Mouse (Mus musculus) CD4-positive, CD25-positive, alpha-beta regulatory T cell, adult 2 months (primary cell): ENCODE measurements around the gene Bace2.

ENCODE experiments used
- DNase-seq: peaks from one replicate; pipeline ENCODE4 v3.0.0-alpha.2; 2012; ENCODE audit warnings: low read depth, low spot score

The Bace2 gene

GRCm38 (mm10) chr16:97356499-97357187 is at the start of gene Bace2:
TSS of gene Bace2 (plus strand) at chr16:97356742.
- DNase-seq: peak; percentile 17

GRCm38 (mm10) chr16:97307594-97307993 is 48.9 kb upstream of the Bace2 start:
- no peak for DNase-seq

- DNase-seq: peak; percentile 43
Observed at GRCm38 (mm10) chr16:97309796-97310569, 46.6 kb upstream of the Bace2 start.

GRCm38 (mm10) chr16:97310570-97310846 is 46.0 kb upstream of the Bace2 start:
- peak; percentile 40 for DNase-seq

GRCm38 (mm10) chr16:97312960-97313686 is 43.4 kb upstream of the Bace2 start:
- peak; percentile 80 for DNase-seq

- DNase-seq: no peak
Observed at GRCm38 (mm10) chr16:97321576-97321975, 35.0 kb upstream of the Bace2 start.

GRCm38 (mm10) chr16:97322604-97323003 is 33.9 kb upstream of the Bace2 start:
- no peak for DNase-seq

GRCm38 (mm10) chr16:97325975-97326374 is 30.6 kb upstream of the Bace2 start:
- peak; percentile 52 for DNase-seq

- no peak for DNase-seq
Observed at GRCm38 (mm10) chr16:97328602-97329001, 27.9 kb upstream of the Bace2 start.

GRCm38 (mm10) chr16:97353013-97353412 is 3.5 kb upstream of the Bace2 start:
- no peak for DNase-seq

GRCm38 (mm10) chr16:97354632-97355031 is 1.9 kb upstream of the Bace2 start:
- no peak for DNase-seq

- DNase-seq: peak; percentile 12
Observed at GRCm38 (mm10) chr16:97357188-97357821, 763 bp downstream of the Bace2 start.

GRCm38 (mm10) chr16:97362231-97362888 is 5.8 kb downstream of the Bace2 start:
- DNase-seq: no peak

GRCm38 (mm10) chr16:97366141-97366540 is 9.6 kb downstream of the Bace2 start:
- DNase-seq: no peak

- no peak for DNase-seq
Observed at GRCm38 (mm10) chr16:97370258-97370657, 13.7 kb downstream of the Bace2 start.

GRCm38 (mm10) chr16:97387955-97388354 is 31.4 kb downstream of the Bace2 start:
- DNase-seq: no peak

- DNase-seq: no peak
Observed at GRCm38 (mm10) chr16:97391289-97391688, 34.7 kb downstream of the Bace2 start.

- DNase-seq: no peak
Observed at GRCm38 (mm10) chr16:97391701-97392384, 35.3 kb downstream of the Bace2 start.

- DNase-seq: no peak
Observed at GRCm38 (mm10) chr16:97396436-97396835, 39.9 kb downstream of the Bace2 start.

- DNase-seq: no peak
Observed at GRCm38 (mm10) chr16:97397945-97398531, 41.5 kb downstream of the Bace2 start.

- no peak for DNase-seq
Observed at GRCm38 (mm10) chr16:97399991-97400390, 43.4 kb downstream of the Bace2 start.
